Mouse (Mus musculus) activated CD4-positive, CD25-positive, alpha-beta regulatory T cell, adult 4 months (primary cell): Measurements from ENCODE around the gene Slc2a13. TPM values are rescaled to one million over a fixed set of nuclear protein-coding genes. Genes with fewer than 3 reads are reported as not detected.

Experiments
- ATAC-seq: one replicate; pipeline ENCODE4 v1.8.0; 2017
- polyA plus RNA-seq, 2 experiments: library from polyadenylated mRNA; unstranded; fragments of 100-300 nt; shearing (Covaris generic); gene quantifications; one replicate each; pipeline ENCODE4 v1.2.1; 2017

Gene Slc2a13
- polyA plus RNA-seq, 2 experiments from 2014 or later: 0.13 TPM; not detected in 1

- ATAC-seq: no peak
Measured at GRCm38 (mm10) chr15:91260578-91260977, 312.5 kb downstream of the Slc2a13 start.

- no peak for ATAC-seq
Measured at GRCm38 (mm10) chr15:91257140-91257539, 315.9 kb downstream of the Slc2a13 start.

GRCm38 (mm10) chr15:91255308-91255707 is 317.8 kb downstream of the Slc2a13 start:
- ATAC-seq: no peak

- ATAC-seq: no peak
Measured at GRCm38 (mm10) chr15:91252956-91253355, 320.1 kb downstream of the Slc2a13 start.

- no peak for ATAC-seq
Measured at GRCm38 (mm10) chr15:91251544-91252408, 321.3 kb downstream of the Slc2a13 start.

GRCm38 (mm10) chr15:91250815-91251214 is 322.2 kb downstream of the Slc2a13 start:
- ATAC-seq: no peak

GRCm38 (mm10) chr15:91240683-91241335 is 332.3 kb downstream of the Slc2a13 start:
- ATAC-seq: no peak

- no peak for ATAC-seq
Measured at GRCm38 (mm10) chr15:91237294-91237693, 335.8 kb downstream of the Slc2a13 start.

Other genes starting within 250 kb of the Slc2a13 start
- under 1 TPM in 1 of 2 experiments, not detected in 1; 0.25 TPM for gene Lrrk2, start 99.9 kb upstream of the Slc2a13 start, polyA plus RNA-seq